Mouse (Mus musculus): ENCODE measurements at regions not wholly inside any gene's neighbourhood (a gene's known extent, or its start where the extent isn't known, plus 50 kb on each side); places are given as distances from the start of the nearest gene placed in this dataset.

DNA sequence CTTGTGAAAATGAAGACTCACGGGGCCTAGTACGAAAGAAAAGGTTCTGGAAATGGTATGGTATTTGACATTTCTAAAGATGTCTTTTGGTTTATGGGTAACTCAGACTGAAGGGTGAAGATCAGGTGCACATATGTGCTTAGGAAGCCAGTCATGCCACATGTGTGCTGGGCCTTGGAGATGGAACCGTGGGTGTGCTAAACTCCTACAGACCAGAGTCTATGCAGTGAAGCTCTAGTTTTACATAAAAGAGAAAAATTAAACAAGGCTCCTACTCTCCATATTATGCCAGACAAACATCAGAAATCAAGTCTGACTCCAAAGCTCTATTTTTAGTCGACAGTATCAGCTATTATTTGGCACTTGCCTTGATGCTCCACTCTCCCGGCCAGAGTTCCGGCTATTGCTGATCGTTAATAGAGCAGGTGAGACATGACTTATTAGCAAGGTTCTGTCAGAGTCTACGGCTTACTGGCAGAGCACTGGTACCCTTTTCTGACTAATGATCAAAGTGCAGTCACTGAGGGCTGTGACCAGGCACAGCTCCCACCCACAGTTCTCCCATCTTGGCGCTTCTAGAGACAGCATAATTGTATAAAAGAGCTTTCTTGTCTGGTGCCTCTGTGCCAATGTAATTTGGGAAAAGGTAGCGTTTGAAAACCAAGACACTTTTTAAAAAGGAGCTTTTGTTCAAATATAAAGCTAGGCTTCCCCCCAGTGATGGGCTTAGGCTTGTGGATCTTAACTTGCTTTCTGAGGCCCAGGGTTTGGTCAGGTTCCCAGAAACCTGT is 119.2 kb upstream of the Ccdc122 start:
- in situ Hi-C loops (cut with MboI; ENCODE audit: unreplicated experiment in 2 of 2) = no loop called here

DNA sequence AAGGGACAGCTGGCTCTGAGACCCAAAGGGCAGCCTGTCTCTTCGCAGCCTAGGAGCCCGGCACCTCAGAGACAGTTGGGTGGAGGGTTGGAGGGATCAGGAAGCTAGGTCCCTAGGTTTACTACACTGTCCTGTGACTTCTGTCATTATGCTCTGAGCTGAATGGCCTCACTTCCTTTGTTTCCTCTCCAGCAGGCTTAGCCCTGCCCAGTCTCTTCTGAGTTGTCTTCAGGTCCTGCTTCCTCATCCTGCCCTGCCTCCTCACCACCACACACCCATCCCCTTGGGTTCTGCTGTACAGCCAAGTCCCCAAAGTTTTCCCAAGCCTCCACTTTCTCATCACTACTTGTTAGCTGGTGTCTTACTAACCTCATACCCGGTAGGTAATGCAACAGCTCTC is 122.7 kb upstream of the Ccdc122 start:
- in situ Hi-C loops (cut with MboI; ENCODE audit: unreplicated experiment in 2 of 2) = no loop called here

DNA sequence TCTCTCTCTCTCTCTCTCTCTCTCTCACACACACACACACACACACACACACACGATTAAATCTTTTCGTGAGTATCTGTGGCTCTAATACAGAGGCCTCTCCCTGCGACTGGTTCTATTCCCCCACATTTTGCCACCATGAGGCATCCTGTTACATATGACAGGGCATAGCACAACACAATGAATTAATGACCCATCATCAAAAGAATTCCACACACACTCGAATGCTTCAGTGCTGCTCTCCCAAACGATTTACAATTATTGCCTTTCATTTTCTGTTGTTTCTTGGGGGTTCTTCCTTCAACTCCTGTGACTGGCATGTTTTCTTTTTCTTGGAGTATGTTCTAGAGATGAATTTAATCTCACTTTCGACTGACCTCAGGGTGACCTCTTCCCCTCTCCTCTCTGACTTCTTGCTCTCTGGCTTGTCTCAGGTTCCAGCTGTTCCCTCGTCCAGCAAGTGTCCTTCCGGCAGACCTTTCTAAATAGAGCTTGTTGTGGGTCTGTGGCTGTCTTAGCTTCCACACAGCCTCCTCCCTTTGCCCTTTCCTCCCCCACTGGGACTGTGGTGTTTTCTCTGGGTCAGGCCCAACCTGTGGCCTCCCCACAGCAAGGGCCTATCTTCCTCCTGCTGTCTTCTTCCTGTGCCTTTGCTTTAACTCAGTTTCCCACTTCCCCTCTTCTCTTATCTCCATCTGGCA is 124.1 kb upstream of the Ccdc122 start:
- in situ Hi-C loops (cut with MboI; ENCODE audit: unreplicated experiment in 2 of 2) = no loop called here

DNA sequence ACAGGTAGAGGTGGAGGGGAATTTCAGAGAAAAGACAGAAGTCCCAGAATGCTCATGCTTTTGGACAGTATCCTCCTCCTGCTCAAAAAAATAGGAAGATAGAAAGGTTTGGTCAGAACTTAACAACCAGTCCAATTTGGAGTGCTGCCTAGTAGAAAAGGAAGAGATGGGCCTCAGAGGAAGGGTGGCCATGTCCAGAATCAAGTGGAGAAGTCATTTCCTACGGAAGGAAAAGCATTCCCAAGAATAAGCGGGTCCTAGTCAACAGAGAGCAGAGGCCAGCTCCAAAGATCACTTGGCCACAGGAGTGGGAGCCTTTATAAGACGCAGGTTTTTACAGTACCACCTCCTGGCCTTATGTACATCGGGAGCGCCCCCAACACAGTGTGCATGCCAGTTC is 125.3 kb upstream of the Ccdc122 start:
- in situ Hi-C loops (cut with MboI; ENCODE audit: unreplicated experiment in 2 of 2) = no loop called here

DNA sequence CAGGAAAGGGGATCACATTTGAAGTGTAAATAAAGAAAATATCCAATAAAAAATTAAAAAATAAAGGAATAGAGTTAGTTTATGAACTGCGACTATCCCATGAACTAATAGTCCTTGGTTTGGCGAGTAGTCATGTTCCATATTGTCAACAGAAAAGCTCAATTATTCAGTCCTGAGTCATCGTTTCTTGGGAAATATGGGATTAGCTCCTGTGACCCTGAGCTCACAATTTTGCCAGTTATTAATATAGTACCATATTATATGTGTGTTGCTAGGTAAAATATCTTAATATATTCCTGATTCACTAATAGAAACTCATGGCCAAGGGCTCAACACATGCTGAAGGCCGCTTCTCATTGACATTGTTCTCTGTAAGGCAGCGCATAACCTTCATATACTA is 126.4 kb upstream of the Ccdc122 start:
- in situ Hi-C loops (cut with MboI; ENCODE audit: unreplicated experiment in 2 of 2) = no loop called here

DNA sequence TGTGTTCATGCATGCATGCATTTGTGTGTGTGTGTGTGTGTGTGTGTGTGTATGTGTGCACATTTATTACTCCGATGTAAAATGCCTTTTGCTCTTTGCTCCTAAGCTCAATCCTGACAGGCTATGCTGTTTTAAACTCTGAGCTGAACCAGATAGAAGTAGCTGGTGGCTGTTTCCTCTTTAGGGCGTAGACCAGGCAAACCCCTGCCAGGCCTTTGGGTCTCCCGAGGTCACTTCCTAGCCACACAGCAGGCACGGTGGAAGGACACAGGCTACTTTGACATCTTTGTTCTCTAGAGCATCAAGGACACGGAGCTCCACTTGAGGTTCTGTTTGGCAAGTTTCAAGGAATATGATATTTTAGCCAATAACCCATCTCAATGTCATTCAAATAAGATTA is 128.6 kb upstream of the Ccdc122 start:
- in situ Hi-C loops (cut with MboI; ENCODE audit: unreplicated experiment in 2 of 2) = no loop called here

DNA sequence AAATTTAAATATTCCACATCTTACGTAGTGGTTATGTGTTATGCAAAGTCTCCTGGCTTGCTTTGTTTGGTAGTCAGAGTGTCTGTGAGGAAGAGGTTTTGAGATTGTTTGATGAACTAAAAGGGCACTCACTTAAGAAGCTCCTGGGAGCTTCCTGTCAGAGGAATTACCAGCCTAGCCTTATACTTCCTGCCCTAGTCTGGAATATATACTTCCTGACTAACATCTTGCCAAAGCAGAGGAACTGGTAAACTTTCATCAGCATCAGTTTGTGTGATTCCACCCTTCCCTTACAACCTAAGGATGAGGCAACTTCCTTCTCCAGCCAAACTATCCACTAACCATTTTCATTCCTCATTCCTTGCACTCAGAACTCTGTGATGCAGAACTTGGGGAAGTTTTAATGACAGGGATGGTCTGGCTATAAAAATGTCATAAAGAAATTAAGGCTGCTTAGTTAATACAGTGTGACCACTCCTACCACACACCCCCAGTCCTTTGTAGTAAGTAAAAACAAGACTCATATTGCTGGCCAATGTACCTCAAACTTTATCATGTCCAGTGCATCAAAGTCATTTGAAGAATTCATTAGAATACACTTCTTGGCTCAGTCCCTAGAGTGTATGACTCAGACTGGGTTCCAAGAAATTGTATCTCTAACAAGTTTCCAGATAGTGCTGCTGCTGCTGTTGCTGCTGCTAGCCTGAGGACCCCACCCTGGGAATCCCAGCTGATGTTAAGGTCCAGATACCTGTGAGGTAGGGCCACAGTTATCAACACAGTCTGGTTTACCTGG is 133.4 kb upstream of the Ccdc122 start:
- in situ Hi-C loops (cut with MboI; ENCODE audit: unreplicated experiment in 2 of 2) = no loop called here

DNA sequence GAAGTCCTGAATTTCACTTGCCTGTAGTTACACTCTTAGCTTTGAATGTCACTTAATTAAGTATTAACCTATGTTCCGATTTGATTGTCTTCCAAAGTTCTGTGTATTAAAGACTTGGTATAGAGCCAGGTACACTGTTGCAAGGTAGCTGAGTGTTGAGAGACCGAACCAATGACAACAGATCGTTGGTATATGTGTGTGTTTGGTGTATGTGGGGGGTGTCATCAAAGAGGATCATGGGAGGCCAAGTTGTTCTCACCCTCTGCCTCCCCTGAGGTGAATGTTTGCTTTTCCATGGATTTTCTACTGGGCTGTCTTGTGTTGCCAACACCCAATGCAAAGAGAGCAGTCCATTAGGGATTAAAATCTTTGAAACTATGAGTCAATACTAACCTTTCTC is 135.1 kb upstream of the Ccdc122 start:
- in situ Hi-C loops (cut with MboI; ENCODE audit: unreplicated experiment in 2 of 2) = no loop called here

DNA sequence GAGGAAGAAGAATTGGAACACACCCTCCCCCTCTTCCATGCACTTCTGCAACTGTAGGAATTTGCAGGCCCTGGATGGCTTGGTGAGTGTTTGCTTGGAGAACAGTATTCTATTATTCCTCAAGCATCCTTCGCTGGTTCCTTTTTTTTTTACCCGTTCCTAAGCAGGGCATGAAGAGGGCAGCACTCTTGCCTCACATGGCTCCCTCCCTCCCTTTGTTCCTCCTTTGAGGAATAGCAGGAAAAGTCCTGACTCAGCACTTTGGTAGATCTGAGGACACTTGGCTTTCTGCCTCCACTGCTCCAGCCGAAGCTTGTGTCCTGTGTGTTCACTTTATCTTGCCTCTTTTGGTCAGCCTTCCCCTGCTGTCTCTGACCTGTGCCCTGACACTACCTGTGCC is 137.2 kb upstream of the Ccdc122 start:
- in situ Hi-C loops (cut with MboI; ENCODE audit: unreplicated experiment in 2 of 2) = no loop called here

DNA sequence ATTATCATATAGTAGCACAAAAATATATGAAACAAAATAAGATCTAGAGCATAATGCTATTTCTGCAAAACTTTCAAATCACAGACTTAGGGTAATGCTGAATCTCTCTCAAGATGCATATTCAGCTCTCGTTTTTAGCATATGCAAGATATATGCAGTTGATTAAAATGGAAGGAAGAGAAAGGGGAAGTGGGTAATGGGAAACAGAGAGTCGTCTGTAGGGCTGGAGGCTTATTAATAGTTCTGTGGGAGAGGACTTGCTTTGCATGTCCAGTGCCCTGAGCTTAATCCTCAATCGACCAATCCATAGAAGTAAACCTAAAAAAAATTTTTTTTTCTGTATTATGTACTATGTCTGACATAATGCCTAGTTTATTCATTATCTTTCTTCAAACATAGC is 148.9 kb upstream of the Ccdc122 start:
- in situ Hi-C loops (cut with MboI; ENCODE audit: unreplicated experiment in 2 of 2) = loop anchor here in 1 of 2 experiments (10.0 kb wide), 1 partner anchor 117 kb away; no protein-coding TSS in a partner anchor

DNA sequence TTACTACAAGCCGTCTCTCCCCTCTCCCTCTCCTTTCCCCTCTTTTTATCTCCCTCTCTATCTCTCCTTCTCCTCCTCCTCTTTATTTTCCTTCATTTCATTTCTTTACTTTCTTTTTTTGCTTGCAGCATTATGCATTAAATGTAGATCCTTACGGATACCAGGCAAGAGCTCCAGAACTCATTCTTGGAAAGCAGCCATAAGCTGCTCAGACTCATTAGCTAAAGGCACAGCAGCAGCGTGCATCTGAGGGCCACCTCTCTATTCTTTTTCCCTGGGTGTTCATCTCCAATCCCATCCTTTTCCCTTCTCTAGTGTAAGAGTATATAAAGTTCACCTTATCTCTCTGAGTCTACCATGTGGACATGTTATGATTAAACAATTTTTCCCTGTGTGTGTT is 149.4 kb upstream of the Ccdc122 start:
- in situ Hi-C loops (cut with MboI; ENCODE audit: unreplicated experiment in 2 of 2) = loop anchor here in 1 of 2 experiments (10.0 kb wide), 1 partner anchor 118 kb away; no protein-coding TSS in a partner anchor

DNA sequence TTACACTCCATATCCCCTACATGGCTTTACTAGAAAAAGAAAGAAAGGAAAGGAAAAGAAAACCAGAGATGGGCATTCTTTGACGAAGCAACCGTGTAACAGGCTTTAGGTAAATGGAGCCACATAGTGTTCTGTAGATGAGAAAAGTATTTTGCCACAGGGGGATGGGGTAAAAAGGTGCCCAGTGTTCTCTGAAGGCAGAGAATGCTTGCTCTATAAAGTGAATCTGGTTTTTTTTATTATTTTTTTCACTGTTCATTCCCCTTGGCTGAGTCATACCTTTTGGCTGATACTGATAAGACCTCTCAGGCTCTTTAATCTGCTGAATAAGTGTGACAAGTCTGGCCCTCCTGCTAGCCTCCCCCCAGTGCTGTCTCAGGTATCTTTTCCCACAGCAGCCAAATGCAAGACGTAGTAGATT is 153.3 kb upstream of the Ccdc122 start:
- in situ Hi-C loops (cut with MboI; ENCODE audit: unreplicated experiment in 2 of 2) = loop anchor here (5.0 to 10.0 kb wide), 2 partner anchors 122 to 124 kb away; no protein-coding TSS in a partner anchor

DNA sequence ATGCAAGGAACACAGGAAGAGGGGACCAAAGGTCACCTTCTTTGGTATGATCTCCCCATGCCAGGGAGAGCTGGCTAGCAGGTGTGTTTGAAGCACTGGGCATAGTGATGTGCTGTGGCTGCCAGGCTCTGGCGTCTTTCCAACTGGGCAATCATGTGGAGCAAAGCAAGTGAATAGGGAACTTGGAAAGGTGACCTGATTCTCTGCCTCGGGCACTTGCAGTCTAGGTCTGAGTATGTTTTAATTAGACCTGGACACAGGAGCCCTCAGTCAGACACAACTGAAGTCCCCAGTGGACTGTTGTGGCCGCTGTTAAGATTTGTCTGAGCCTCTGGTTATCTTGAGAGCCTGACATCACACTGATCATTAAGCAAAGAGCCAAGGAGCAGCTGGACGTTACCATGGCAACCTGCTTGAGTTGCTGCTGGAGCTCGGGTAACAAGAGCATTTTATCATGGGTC is 153.8 kb upstream of the Ccdc122 start:
- in situ Hi-C loops (cut with MboI; ENCODE audit: unreplicated experiment in 2 of 2) = loop anchor here (5.0 to 10.0 kb wide), 2 partner anchors 122 to 125 kb away; no protein-coding TSS in a partner anchor

DNA sequence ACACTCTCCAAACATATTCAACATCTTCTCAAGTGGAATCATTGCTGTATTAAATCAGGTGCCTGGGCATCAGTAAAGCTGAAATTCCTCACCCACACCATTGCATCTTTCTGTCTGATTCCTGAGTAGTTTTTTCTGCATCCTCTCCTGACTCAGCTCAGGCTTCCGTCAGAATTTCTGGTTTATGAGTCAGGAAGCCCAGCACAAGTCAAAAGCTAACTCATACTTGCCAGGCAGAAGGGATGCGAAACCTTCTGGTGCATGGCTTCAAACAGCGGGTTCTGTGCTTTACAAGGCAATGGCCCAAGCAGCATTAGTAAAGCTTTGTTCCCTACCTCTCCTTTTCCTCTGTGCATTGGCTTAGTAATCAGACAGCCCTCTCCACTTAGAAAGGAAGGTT is 155.7 kb upstream of the Ccdc122 start:
- in situ Hi-C loops (cut with MboI; ENCODE audit: unreplicated experiment in 2 of 2) = loop anchor here (5.0 to 10.0 kb wide), 2 partner anchors 124 to 126 kb away; no protein-coding TSS in a partner anchor

DNA sequence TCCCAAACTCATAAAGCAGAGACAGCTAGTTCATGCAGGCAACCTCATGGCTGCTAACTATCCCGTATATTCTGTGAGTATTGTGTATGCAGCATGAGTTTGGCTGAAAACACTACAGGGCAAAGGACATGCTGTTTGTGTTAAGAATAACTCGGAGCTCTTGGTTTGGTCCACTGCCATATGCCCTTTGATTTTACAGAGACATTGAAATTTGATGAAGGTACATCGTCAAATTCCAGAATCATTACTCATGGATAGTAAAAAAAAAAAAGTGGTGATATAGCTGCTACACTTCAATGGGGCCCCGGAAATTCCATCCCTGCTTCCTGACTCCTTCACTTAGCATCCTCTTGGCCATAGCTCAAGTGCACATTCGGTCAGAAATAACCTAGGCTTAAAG is 159.3 kb upstream of the Ccdc122 start:
- in situ Hi-C loops (cut with MboI; ENCODE audit: unreplicated experiment in 2 of 2) = loop anchor here in 1 of 2 experiments (5.0 to 10.0 kb wide), 2 partner anchors 203 to 375 kb away; no protein-coding TSS in a partner anchor

DNA sequence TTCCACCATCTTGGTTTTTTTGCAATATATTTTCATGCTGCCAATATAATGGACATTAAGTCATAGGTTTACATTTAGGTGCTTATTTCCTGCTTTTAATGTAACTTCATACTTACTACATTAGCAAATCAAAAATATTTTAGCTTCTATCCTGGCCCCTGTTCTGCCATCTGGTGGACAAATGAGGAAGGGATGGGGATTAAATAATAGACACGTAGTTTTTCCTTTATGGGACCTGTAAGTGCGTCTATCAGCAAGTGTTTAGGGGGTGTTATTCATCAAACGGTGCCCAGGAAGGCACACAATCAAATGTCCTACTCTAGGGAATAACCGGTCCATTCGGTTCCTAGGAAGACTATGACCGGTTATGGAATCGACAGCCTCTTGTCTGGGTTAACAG is 160.6 kb upstream of the Ccdc122 start:
- in situ Hi-C loops (cut with MboI; ENCODE audit: unreplicated experiment in 2 of 2) = loop anchor here in 1 of 2 experiments (5.0 to 10.0 kb wide), 2 partner anchors 201 to 374 kb away; no protein-coding TSS in a partner anchor

DNA sequence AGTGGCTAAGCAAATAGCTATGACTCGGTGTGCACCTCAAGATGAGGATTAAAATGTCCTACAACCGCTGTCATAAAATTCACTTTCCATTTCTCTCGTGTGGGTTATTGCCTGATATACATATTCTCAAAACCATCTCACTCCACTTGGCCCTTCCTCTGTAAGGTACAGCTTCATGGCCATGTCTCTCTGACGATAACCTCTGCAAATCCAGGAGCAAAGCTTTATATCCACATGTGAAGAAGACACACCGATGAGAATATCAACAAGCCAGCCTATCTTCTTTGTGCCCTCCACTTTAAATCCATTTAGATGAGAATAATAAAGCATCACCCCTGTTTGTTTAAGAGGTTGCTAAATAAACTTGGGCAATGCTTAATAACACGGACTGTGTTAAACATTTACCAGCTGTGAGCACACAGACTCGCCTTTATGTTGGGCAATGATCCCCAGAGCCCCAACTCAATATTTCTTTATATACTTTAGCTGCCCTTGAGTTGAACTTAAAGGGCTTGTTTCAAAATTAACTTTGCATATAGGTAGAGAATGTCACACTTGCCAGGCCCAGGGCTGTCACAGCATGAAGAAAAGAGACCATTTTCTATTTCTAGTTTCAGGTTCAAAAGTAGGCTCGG is 161.2 kb upstream of the Ccdc122 start:
- in situ Hi-C loops (cut with MboI; ENCODE audit: unreplicated experiment in 2 of 2) = loop anchor here in 1 of 2 experiments (5.0 to 10.0 kb wide), 2 partner anchors 201 to 373 kb away; no protein-coding TSS in a partner anchor

DNA sequence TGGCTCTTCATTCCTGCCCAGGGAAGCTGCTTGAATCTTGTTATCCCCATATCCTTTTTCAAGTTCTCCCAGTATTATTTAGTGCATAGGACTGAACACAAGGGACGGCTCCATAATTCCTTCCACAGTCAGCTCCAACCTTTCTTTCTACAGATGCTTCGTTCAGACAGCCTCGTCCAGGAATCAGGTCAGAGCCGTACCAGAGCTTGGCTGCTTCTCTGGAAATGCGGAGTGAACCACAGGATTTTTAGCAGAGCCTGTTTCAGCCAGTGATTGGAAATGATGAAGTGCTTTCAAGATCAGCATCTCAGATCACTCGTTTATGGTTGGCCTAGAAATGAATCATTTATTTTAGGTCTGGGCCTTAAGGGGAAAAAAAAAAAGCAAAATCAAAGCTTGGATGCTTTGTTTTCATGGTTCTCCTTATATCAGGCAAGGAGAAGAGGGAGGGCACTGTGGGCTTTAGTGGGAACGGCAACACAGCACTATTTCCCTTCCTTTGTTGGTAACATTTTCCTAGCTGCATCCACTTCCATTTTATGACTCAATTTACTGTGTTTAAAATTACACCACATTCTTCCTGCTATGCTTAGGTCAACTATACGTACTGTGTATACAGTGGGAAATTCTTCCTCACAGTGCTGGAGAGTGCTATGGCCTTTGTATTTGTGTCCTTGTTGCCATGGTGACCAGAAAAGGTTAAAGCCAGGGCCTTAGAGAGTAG is 161.9 kb upstream of the Ccdc122 start:
- in situ Hi-C loops (cut with MboI; ENCODE audit: unreplicated experiment in 2 of 2) = loop anchor here (5.0 to 10.0 kb wide), 3 partner anchors 200 to 372 kb away; no protein-coding TSS in a partner anchor

DNA sequence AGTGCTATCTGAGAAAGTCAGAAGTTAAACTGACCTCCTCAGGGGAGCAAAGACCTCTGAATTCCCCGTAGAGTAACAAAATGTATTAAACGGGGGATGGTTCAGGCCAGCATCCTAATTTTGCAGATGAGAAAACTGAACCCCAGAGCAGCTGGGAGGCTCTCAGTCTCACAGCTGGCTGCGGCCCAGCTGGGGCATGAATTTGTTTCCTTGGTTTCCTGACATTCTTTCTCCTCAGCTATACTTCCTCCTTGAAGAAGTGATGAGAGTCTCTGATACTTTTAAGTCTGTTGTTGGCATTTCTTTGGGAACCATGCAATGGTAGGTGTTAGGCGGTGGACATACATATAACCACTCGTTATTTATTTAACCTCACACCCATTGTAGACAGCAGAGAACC is 162.9 kb upstream of the Ccdc122 start:
- in situ Hi-C loops (cut with MboI; ENCODE audit: unreplicated experiment in 2 of 2) = loop anchor here (5.0 to 10.0 kb wide), 2 partner anchors 199 to 366 kb away; no protein-coding TSS in a partner anchor

All from v-Abl transformed pro-B cells (cell line).